Mouse (Mus musculus) kidney, adult 2 months (tissue): Measurements from ENCODE around the gene Bex1.

Source experiments
- CTCF ChIP-seq: fragments of 200-500 bp; conservative IDR thresholded peaks from 2 replicates; pipeline ENCODE4 v1.5.1; 2011; ENCODE audit warnings: low read depth, mild to moderate bottlenecking, control low read depth, low read length, moderate library complexity, mixed read lengths; ENCODE audit not compliant: insufficient read depth, insufficient read length
- POLR2A ChIP-seq: fragments of 200-500 bp; IDR thresholded peaks from one replicate; pipeline ENCODE4 v1.6.1; 2011; ENCODE audit warnings: low read depth, low read length, control low read depth

DNA sequence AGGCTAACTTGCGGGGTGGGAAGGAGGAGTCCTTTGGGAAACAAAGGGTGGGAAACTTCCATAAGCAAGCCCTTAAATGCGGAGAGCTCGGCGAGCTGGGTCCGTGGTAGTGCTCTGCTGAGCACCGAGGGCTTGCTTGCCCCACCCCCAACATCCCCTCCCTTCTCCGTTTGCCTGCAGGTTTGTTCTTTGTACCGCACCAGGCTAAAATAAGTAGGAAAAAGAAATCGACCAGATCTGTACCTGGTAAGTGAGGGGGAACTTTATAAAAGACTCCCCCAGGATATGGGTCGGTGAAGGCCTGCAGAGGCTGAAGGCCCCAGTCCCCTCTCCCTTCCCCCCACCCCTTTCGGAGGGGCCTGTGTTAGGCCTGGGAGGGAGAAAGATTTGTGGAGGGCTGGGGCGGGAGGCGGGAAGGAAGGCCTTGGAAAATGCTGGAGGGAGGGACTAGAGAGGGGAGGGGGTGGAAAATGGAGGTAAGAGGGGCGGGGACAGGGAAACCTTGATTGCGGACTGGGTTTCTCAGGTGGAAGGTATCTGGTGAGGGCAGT lies 30.3 kb upstream of the Bex1 start:
- TF ChIP-seq POLR2A (no peak), CTCF (no peak)
